Mouse (Mus musculus) spleen, adult 2 months (tissue): ENCODE measurements at regions not wholly inside any gene's neighbourhood (a gene's known extent, or its start where the extent isn't known, plus 50 kb on each side); places are given as distances from the start of the nearest gene placed in this dataset.

ENCODE experiments used
- CTCF ChIP-seq: fragments of 200-500 bp; IDR thresholded peaks from 2 replicates; pipeline ENCODE4 v1.5.1; 2011; ENCODE audit warnings: mild to moderate bottlenecking, inconsistent platforms; ENCODE audit not compliant: insufficient read depth, insufficient read length, insufficient replicate concordance; ENCODE audit errors: extremely low read depth
- POLR2A ChIP-seq: fragments of 200-500 bp; IDR thresholded peaks from 2 replicates; pipeline ENCODE4 v1.6.1; 2011; ENCODE audit warnings: low read depth, low read length, inconsistent platforms

GRCm38 (mm10) chr15:27167484-27167883 is 272.1 kb upstream of the Fbxl7 start:
- TF ChIP-seq POLR2A (no peak), CTCF (no peak)
